Mouse (Mus musculus) lung, postnatal 0 days (tissue): ENCODE results near the gene Hivep3.

Source experiments
- CTCF ChIP-seq: IDR thresholded peaks from 2 replicates; pipeline ENCODE4 v1.5.1; 2016; ENCODE audit warnings: antibody characterized with exemption, mild to moderate bottlenecking
- EP300 ChIP-seq: IDR thresholded peaks from 2 replicates; pipeline ENCODE4 v1.6.1; 2016; ENCODE audit warnings: antibody characterized with exemption, mild to moderate bottlenecking, control low read depth

DNA sequence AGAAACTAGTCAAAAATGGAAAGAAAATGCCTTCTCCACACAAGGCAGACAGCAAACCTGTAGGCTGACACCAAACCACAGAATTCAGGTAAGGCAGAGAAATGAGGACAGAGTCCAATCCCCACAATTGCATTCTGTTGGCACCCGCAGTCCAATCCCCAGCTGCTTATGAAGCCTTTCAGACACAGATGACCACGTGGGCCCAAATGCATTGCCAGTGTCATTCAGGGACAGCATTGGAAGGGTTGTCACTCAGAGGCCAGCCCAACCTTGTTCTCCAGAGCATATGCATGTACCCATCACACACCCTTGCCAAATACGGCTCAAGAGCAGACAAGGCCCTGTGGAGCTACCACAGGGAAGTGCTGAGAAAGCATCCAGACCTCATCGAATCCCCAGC, 204.9 kb downstream of the Hivep3 start:
- TF ChIP-seq CTCF = no peak
- no peak for TF ChIP-seq EP300
